Mouse (Mus musculus): ENCODE data around the gene Bsnd. TPM values are rescaled to one million over a fixed set of nuclear protein-coding genes. Genes with fewer than 3 reads are reported as not detected.

The Bsnd gene
- total RNA-seq, 2 experiments from 2014 or later, result not detected

Other genes with a start within 250 kb of the Bsnd start
- gene Usp24, start 176.1 kb downstream of the Bsnd start, total RNA-seq (2015), result 15.5 and 16.3 TPM in 2 replicates
- 17.1 and 19.1 TPM in 2 replicates for gene Usp24, start 176.1 kb downstream of the Bsnd start, total RNA-seq (2017)
- 0.09 TPM in 1 of 2 replicates, not detected in the other for gene Pcsk9, start 28.0 kb downstream of the Bsnd start, total RNA-seq (2015)
- gene Pcsk9, start 28.0 kb downstream of the Bsnd start, total RNA-seq (2017), result not detected in 2 replicates
- 6.2 and 7.6 TPM in 2 replicates for gene Dhcr24, start 68.8 kb upstream of the Bsnd start, total RNA-seq (2015)
- 5.4 and 5.7 TPM in 2 replicates for gene Dhcr24, start 68.8 kb upstream of the Bsnd start, total RNA-seq (2017)
- gene Lexm, start 125.0 kb upstream of the Bsnd start, total RNA-seq (2015), result not detected in 2 replicates
- gene Lexm, start 125.0 kb upstream of the Bsnd start, total RNA-seq (2017), result not detected in 2 replicates
- not detected in 2 replicates for gene Ttc22, start 130.1 kb upstream of the Bsnd start, total RNA-seq (2015)
- gene Ttc22, start 130.1 kb upstream of the Bsnd start, total RNA-seq (2017), result not detected in 2 replicates
- gene Pars2, start 158.8 kb upstream of the Bsnd start, total RNA-seq (2015), result 3.6 and 4.1 TPM in 2 replicates
- 3.6 and 5.3 TPM in 2 replicates for gene Pars2, start 158.8 kb upstream of the Bsnd start, total RNA-seq (2017)
- 18.2 and 24.0 TPM in 2 replicates for gene Ttc4, start 186.7 kb upstream of the Bsnd start, total RNA-seq (2015)
- gene Ttc4, start 186.7 kb upstream of the Bsnd start, total RNA-seq (2017), result 21.9 and 24.3 TPM in 2 replicates
- 0.13 TPM in 1 of 2 replicates, not detected in the other for gene Mroh7, start 238.6 kb upstream of the Bsnd start, total RNA-seq (2015)
- gene Mroh7, start 238.6 kb upstream of the Bsnd start, total RNA-seq (2017), result not detected in 2 replicates
- gene Fam151a, start 241.6 kb upstream of the Bsnd start, total RNA-seq (2015), result not detected in 2 replicates
- gene Fam151a, start 241.6 kb upstream of the Bsnd start, total RNA-seq (2017), result 0.37 TPM in 1 of 2 replicates, not detected in the other

Data from megakaryocyte, adult 5-6 weeks (primary cell).